Mouse (Mus musculus) inflammation-experienced regulatory T-cells (primary cell): Measurements from ENCODE around the gene Supt20. TPM values are rescaled to one million over a fixed set of nuclear protein-coding genes. Genes with fewer than 3 reads are reported as not detected.

ENCODE experiments used
- polyA plus RNA-seq, 2 experiments: library from polyadenylated mRNA; unstranded; fragments of 100-300 nt; shearing (Covaris generic); gene quantifications; one replicate each; pipeline ENCODE4 v1.2.1; 2017

Supt20 gene
- polyA plus RNA-seq: 100 to 1,000 TPM; 239 to 276 TPM

DNA sequence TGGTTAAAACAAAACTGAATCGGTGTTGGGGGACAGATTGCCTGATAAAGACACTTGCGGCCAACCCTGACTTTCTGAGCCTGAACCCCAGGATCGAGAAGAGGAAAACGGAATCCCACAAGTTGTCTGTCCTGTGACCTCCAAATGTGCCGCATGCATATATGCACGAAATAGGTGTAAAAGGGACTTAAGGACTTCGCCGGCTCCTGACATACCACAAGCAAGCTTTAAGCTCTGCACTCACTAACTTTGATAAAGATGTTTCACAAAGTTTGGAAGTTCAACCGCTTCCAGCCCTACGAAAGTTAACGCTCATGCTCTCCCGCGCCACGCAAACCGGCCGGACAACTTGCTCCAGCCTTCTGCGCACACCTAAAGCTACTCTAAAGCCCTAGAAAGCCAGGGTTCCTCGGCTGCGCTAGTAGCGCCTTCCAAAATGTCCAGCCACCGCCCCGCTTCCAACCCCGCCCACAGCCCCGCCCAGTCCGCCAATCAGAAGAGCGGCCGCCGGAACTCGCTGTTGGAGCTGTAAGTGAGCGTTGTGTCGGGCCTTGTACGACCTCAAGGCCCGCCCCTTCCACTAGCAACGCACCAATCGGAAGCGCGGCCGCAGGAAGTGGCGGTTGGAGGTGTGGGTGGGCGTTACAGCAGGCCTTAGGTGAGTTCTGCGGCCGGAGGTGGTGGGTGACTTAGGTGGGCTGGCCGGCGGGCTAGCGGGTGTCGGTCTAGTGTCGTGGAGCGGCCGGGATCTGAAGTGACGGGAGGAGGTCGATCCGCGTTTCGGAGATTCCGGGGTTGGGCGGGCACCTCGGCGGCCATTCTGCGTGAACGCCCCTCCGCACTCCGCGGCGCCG, at the start of gene Supt20:
TSS of gene Supt20 (plus strand) at position 606 of the 854 bp plus-strand sequence.

DNA sequence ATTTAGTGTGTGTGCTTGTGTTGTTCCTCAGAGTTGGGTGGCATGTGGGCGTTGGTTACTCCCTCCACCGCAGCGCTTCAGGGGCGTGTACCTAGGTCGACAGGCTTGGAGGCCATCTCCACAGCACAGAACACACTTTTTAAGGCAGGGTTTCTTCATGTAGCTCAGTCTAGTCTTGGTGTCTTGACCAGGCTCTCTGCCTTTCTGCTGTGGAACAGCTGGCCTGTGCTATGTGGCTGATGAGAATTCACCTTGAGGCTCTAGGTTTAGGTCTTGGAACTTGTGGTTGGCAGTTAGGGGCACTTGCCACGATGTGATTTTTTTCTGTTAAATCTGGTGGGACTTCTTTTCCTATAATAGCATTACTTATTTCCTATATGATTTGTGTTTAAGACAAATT, 21.6 kb downstream of the Supt20 start, which contains the start of gene Gm21958:
TSS of gene Gm21958 (minus strand) at position 101 of the 400 bp plus-strand sequence.

DNA sequence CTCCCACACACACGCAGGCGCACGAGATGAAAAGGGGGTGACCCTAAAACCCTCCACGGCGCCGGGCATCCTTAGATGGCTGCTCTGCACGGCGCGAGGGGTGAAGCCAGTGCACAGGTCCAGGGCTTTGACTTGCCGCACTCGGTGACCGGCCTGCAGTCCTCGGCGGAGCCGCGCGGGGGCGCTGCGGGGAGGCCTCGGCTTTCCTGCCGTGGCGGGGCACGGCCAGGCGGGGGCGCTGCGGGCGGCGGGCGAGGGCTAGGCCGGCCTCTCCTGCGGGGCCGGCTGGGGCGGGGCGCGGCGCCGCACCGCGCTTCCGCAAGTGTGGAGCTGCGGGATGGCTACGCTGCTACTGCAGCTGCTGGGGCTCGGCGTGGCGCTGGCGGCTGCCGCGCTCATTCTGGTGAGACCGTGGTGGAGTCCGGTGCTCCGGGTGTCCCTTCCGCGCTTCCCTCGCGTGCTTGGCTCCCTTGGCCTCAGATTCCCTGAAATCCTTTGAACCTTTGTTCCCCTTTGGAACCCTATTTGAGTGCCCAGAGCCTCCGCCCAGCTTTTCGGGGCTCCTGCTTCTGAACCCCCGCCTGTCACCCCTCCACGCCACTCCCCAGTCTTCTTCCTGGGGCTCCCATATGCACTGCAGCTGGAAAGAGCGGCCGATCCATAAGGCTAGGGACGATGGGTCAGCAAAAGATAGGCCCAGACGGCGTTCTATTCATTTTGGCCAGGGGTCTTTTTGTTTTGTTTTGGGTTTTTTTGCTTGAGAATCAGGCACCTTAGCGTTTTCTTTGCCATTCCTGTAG, 42.8 kb downstream of the Supt20 start, which contains the start of the genes Exosc8 and Alg5:
TSS of gene Exosc8 (minus strand) at position 147 of the 800 bp plus-strand sequence.
TSS of gene Alg5 (plus strand) at position 293 of the 800 bp plus-strand sequence.

DNA sequence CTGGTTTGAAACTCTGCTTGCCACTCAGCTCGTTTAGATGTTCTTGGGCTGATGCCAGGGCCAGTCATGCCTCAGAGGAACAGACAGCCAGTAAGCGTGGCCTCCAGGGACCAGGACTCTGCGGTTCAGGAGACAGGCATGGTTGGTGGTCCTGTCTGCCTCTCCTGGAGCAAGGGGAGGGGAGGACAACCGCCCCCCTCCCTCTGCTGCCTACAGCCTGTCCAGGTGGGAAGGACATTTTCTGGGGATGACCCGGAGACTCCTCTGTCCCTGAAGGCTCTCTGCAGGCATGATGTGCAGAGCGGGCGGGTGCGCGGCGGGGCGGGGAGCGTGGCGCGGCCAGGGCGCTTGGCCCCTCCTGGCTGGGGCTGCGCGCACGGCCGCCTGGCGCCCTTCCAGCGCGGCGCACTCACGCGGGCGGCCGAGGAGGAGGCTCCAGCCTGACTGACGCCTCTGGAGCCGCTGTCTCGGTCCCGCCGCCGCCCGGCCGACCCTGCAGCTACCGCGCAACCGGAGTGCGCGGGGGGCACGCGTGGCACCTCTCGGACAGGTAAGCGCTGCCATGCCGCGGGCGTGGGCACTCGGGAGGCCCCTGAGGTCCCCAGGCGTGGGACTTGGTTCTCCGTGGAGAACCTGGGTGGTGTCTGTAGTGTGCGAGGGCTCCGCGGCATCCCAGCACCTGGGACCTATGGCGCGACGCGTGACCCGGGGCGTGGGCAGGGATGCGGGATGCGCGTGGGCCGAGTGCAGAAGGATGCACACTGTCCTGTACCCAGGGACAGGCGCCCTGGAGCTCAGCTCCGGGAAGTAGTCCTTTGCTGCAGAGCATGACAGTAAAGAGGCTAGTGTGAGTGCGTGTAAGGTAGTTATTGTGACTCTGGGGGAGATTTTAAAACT, 62.8 kb downstream of the Supt20 start, which contains the start of gene Smad9:
TSS of gene Smad9 (plus strand) at position 438 of the 897 bp plus-strand sequence.

Other genes with a start within 250 kb of the Supt20 start
- gene Gm21958, start 21.5 kb downstream of the Supt20 start, polyA plus RNA-seq: not detected
- 100 to 1,000 TPM; 191 to 206 TPM for gene Exosc8, start 42.6 kb downstream of the Supt20 start, polyA plus RNA-seq
- gene Alg5, start 42.7 kb downstream of the Supt20 start, polyA plus RNA-seq: 10 to 100 TPM; 77.9 to 95.9 TPM
- not detected for gene Smad9, start 62.8 kb downstream of the Supt20 start, polyA plus RNA-seq
- gene Rfxap, start 115.0 kb downstream of the Supt20 start, polyA plus RNA-seq: 100 to 1,000 TPM in 1 of 2 experiments, 10 to 100 TPM in 1; 88.0 to 130 TPM
- under 1 TPM in 1 of 2 experiments, not detected in 1; 0.32 TPM for gene Sertm1, start 223.1 kb downstream of the Supt20 start, polyA plus RNA-seq